Mouse (Mus musculus) midbrain, embryonic 10.5 days (tissue): Measurements from ENCODE around the gene Eml1. TPM values are rescaled to one million over a fixed set of nuclear protein-coding genes. Genes with fewer than 3 reads are reported as not detected.

Source experiments
- DNase-seq: peaks from one replicate; pipeline ENCODE4 v3.0.0-alpha.2; 2017; ENCODE audit warnings: low spot score
- H3K27ac ChIP-seq: fragments of 300-500 bp; sonication (generic); replicated peaks from 2 replicates; pipeline ENCODE4 v1.5.1; 2016; ENCODE audit warnings: mild to moderate bottlenecking
- H3K27me3 ChIP-seq: fragments of 300-500 bp; sonication (generic); 2 replicates; pipeline ENCODE4 v1.6.1; 2016; ENCODE audit warnings: low read depth, mild to moderate bottlenecking; ENCODE audit not compliant: poor library complexity, severe bottlenecking
- H3K36me3 ChIP-seq: fragments of 300-500 bp; sonication (generic); 2 replicates; pipeline ENCODE4 v1.6.1; 2016; ENCODE audit warnings: mild to moderate bottlenecking, moderate library complexity
- H3K4me1 ChIP-seq: fragments of 300-500 bp; sonication (generic); 2 replicates; pipeline ENCODE4 v1.6.1; 2016
- H3K4me3 ChIP-seq: fragments of 300-500 bp; sonication (generic); 2 replicates; pipeline ENCODE4 v1.5.1; 2016; ENCODE audit warnings: mild to moderate bottlenecking, moderate library complexity
- H3K9me3 ChIP-seq: fragments of 300-500 bp; sonication (generic); replicated peaks from 2 replicates; pipeline ENCODE4 v1.6.1; 2016; ENCODE audit warnings: mild to moderate bottlenecking
- WGBS: fragments of 180-500 bp; shearing (Covaris S2); methylation state at CpG from one replicate; pipeline ENCODE4 v1.1.7; 2016; 5-methylcytosine and 5-hydroxymethylcytosine counted together
- polyA plus RNA-seq: library from polyadenylated mRNA; unstranded; fragments of >200 nt; fragmentation: Nextera tagmentation; extraction: Ambion mirVana; gene quantifications from 2 replicates; pipeline ENCODE4 v1.2.1, GENCODE M21; 2016

The Eml1 gene
- polyA plus RNA-seq, 1 experiment from 2014 or later, result 121 TPM

- H3K4me1 ChIP-seq, result peaks cover 18% of the 10 kb centered on the region
- no peaks in the 10 kb centered on the region for H3K27me3 ChIP-seq
- no peak overlapping the region for H3K27ac ChIP-seq
- no peak for DNase-seq
- 93% methylated on average over 13 of the region's 13 CpGs for whole genome bisulfite sequencing
- no peak overlapping the region for H3K4me3 ChIP-seq
- H3K36me3 ChIP-seq, result no peaks in the 10 kb centered on the region
- H3K9me3 ChIP-seq, result no peaks in the 10 kb centered on the region
These were observed 7.8 kb downstream of the Eml1 start for GRCm38 (mm10) chr12:108378379-108379133.

- H3K36me3 ChIP-seq, result no peaks in the 10 kb centered on the region
- 85% methylated on average over 13 of the region's 13 CpGs for WGBS
- no peak overlapping the region for H3K27ac ChIP-seq
- no peak for DNase-seq
- no peaks in the 10 kb centered on the region for H3K9me3 ChIP-seq
- H3K27me3 ChIP-seq, result no peaks in the 10 kb centered on the region; the same call in 1 of the 2 replicates
- H3K4me3 ChIP-seq, result no peak overlapping the region
- peaks cover 35% of the 10 kb centered on the region for H3K4me1 ChIP-seq
These were observed 15.9 kb downstream of the Eml1 start for GRCm38 (mm10) chr12:108386476-108387232.

GRCm38 (mm10) chr12:108389718-108390117 is 19.0 kb downstream of the Eml1 start:
- H3K27ac ChIP-seq, result peak overlapping the region; percentile 47
- DNase-seq, result no peak
- no peaks in the 10 kb centered on the region for H3K9me3 ChIP-seq
- no peak overlapping the region for H3K4me3 ChIP-seq
- WGBS, result 41% methylated on average over 3 of the region's 3 CpGs
- H3K4me1 ChIP-seq, result peaks cover 55% of the 10 kb centered on the region
- no peaks in the 10 kb centered on the region for H3K36me3 ChIP-seq
- H3K27me3 ChIP-seq, result no peaks in the 10 kb centered on the region; the same call in 1 of the 2 replicates

- Histone ChIP-seq H3K4me1 (peaks cover 71% of the 10 kb centered on the region), H3K27me3 (no peaks in the 10 kb centered on the region), H3K27ac (peak overlapping the region; percentile 67), H3K4me3 (no peak overlapping the region), H3K36me3 (no peaks in the 10 kb centered on the region), H3K9me3 (no peaks in the 10 kb centered on the region)
- WGBS, result 81% methylated on average over 12 of the region's 12 CpGs
- no peak for DNase-seq
These were observed 21.7 kb downstream of the Eml1 start for GRCm38 (mm10) chr12:108392254-108393044.

- Histone ChIP-seq H3K4me3 (no peak overlapping the region), H3K27ac (peak overlapping the region; percentile 67), H3K27me3 (no peaks in the 10 kb centered on the region), H3K36me3 (no peaks in the 10 kb centered on the region), H3K9me3 (no peaks in the 10 kb centered on the region), H3K4me1 (peaks cover 68% of the 10 kb centered on the region)
- no peak for DNase-seq
- 89% methylated on average over 4 of the region's 4 CpGs for WGBS
These were observed 22.3 kb downstream of the Eml1 start for GRCm38 (mm10) chr12:108393082-108393481.

- 79% methylated on average over 4 of the region's 4 CpGs for WGBS
- no peaks in the 10 kb centered on the region for H3K36me3 ChIP-seq
- H3K4me3 ChIP-seq, result no peak overlapping the region
- DNase-seq, result no peak
- peak overlapping the region; percentile 67 for H3K27ac ChIP-seq
- no peaks in the 10 kb centered on the region for H3K9me3 ChIP-seq
- H3K27me3 ChIP-seq, result no peaks in the 10 kb centered on the region
- H3K4me1 ChIP-seq, result peaks cover 64% of the 10 kb centered on the region
These were observed 22.9 kb downstream of the Eml1 start for GRCm38 (mm10) chr12:108393637-108394036.

- Histone ChIP-seq H3K4me1 (peaks cover 54% of the 10 kb centered on the region), H3K27ac (peak overlapping the region; percentile 88), H3K4me3 (no peak overlapping the region), H3K9me3 (no peaks in the 10 kb centered on the region), H3K36me3 (no peaks in the 10 kb centered on the region), H3K27me3 (no peaks in the 10 kb centered on the region)
- no peak for DNase-seq
- 88% methylated on average over 17 of the region's 17 CpGs for WGBS
These were observed 24.0 kb downstream of the Eml1 start for GRCm38 (mm10) chr12:108394534-108395284.

GRCm38 (mm10) chr12:108395285-108395660 is 24.5 kb downstream of the Eml1 start:
- H3K36me3 ChIP-seq, result no peaks in the 10 kb centered on the region
- H3K27me3 ChIP-seq, result no peaks in the 10 kb centered on the region
- H3K4me1 ChIP-seq, result peaks cover 50% of the 10 kb centered on the region
- no peak for DNase-seq
- H3K27ac ChIP-seq, result peak overlapping the region; percentile 88
- 78% methylated on average over 6 of the region's 6 CpGs for WGBS
- no peak overlapping the region for H3K4me3 ChIP-seq
- no peaks in the 10 kb centered on the region for H3K9me3 ChIP-seq

GRCm38 (mm10) chr12:108396081-108396947 is 25.6 kb downstream of the Eml1 start:
- Histone ChIP-seq H3K9me3 (no peaks in the 10 kb centered on the region), H3K4me1 (peaks cover 50% of the 10 kb centered on the region), H3K27me3 (no peaks in the 10 kb centered on the region), H3K36me3 (no peaks in the 10 kb centered on the region), H3K4me3 (peak overlapping the region; percentile 18; the same call in 1 of the 2 replicates), H3K27ac (peak overlapping the region; percentile 88)
- 60% methylated on average over 11 of the region's 11 CpGs for WGBS
- DNase-seq, result peak; percentile 82

- Histone ChIP-seq H3K4me1 (peaks cover 35% of the 10 kb centered on the region), H3K27ac (0 out of 2 replicates have a peak overlapping the region, but pooled peaks have one; percentile 2), H3K27me3 (no peaks in the 10 kb centered on the region), H3K9me3 (no peaks in the 10 kb centered on the region), H3K36me3 (no peaks in the 10 kb centered on the region), H3K4me3 (no peak overlapping the region)
- no peak for DNase-seq
- 88% methylated on average over 7 of the region's 7 CpGs for WGBS
These were observed 27.9 kb downstream of the Eml1 start for GRCm38 (mm10) chr12:108398681-108399080.

GRCm38 (mm10) chr12:108399191-108399590 is 28.4 kb downstream of the Eml1 start:
- Histone ChIP-seq H3K36me3 (no peaks in the 10 kb centered on the region), H3K27me3 (no peaks in the 10 kb centered on the region), H3K27ac (0 out of 2 replicates have a peak overlapping the region, but pooled peaks have one; percentile 2), H3K4me1 (peaks cover 34% of the 10 kb centered on the region), H3K9me3 (no peaks in the 10 kb centered on the region), H3K4me3 (no peak overlapping the region)
- WGBS, result 91% methylated on average over 8 of the region's 8 CpGs
- no peak for DNase-seq
